17 mouse cellular contexts compared by ENCODE assay signal in the genomic region with DNA sequence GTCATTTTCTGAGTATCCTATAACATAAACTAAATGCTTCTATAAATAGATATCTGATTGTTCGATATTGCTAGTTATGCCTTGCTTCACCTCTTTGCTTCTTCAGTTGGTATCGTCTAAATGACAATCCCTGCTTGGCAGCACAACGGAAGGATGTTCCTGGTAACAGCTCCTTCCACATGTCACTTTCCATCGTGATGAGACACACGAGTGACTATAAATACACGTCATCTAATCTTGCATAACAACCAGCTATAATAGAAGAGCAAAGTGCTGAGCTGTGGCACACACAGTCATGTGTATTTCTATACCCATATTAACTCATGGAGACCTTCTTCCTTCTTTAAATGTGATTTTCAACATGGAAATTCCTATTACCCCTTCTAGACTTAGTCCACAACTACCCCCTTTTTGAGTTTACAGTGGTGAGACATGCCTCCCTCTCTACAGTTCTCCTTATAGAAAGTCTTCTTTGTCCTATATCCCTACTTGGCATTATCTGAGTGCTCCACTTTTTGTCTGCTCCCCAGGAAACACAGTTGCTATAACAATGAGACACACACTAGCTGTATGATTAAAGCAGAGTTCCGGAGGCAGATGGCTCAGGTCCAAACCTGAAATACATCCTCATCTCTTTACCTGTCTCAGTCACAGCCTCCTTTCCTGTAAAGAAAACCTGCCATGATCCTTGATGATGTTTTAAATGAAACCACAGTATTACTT. TPM values are rescaled to one million over a fixed set of nuclear protein-coding genes. Genes with fewer than 3 reads are reported as not detected.
DNase-seq lines count a peak whose midpoint lies in the region; ATAC-seq and TF ChIP-seq lines count a peak whose summit lies in the region.
"Had no signal": no experiment of that assay in that cellular context is flagged by ENCODE, and none has a peak within 500 bp of the region (broad histone marks: within the 10 kb centered on the region; RNA-seq: fewer than 3 reads in every experiment).

No protein-coding gene starts in this region.

- H3K4me2 ChIP-seq in midbrain, postnatal 0 days (ENCODE audit: low read depth, low read length, poor library complexity, severe bottlenecking): no peak overlapping the region
- H3K4me2 ChIP-seq: heart, embryonic 12.5 days had no signal

- H3K9me3 ChIP-seq in midbrain, postnatal 0 days (ENCODE audit: low read length): no peaks in the 10 kb centered on the region
- no peaks in the 10 kb centered on the region for H3K9me3 ChIP-seq in midbrain, embryonic 10.5 days (replicated peaks)
- H3K9me3 ChIP-seq: embryonic facial prominence, embryonic 10.5 days; heart, embryonic 12.5 days had no signal

- ATAC-seq in frontal cortex, adult (ENCODE audit: low TSS enrichment): peak; percentile 59
- ATAC-seq in midbrain, postnatal 0 days (ENCODE audit: low FRiP score): no peak; the same call in 1 of the 2 replicates
- no peak for ATAC-seq in activated CD4-positive, CD25-positive, alpha-beta regulatory T cell, adult 4 months
- ATAC-seq: forebrain, embryonic 14.5 days; hindbrain, embryonic 16.5 days had no signal

- H3K27me3 ChIP-seq in midbrain, postnatal 0 days (ENCODE audit: insufficient read depth, low read length): no peaks in the 10 kb centered on the region
- H3K27me3 ChIP-seq in midbrain, embryonic 10.5 days (ENCODE audit: low read depth, poor library complexity, severe bottlenecking): no peaks in the 10 kb centered on the region
- H3K27me3 ChIP-seq: heart, embryonic 12.5 days had no signal

- DNase-seq in frontal cortex, postnatal 14 days (ENCODE audit: low spot score in 2 of 2): no peak
- peak; percentile 26 for DNase-seq in layer of hippocampus, adult 9-11 months
- DNase-seq in layer of hippocampus, postnatal 36 days: no peak
- peak; percentile 9 for DNase-seq in midbrain, postnatal 0 days (ENCODE audit: low spot score)
- no peak for DNase-seq in midbrain, embryonic 10.5 days (ENCODE audit: low spot score)
- DNase-seq in brain, adult 2 months (ENCODE audit: low read depth, low spot score): peak; percentile 58
- DNase-seq: adrenal gland, postnatal 14 days; cerebellum, adult 2 months; cerebellum, postnatal 10 days; gastrocnemius, postnatal 14 days had no signal

- 78% methylated on average over 7 of the region's 7 CpGs for WGBS in midbrain, postnatal 0 days
- whole genome bisulfite sequencing in midbrain, embryonic 10.5 days: 91% methylated on average over 7 of the region's 7 CpGs

- no peak overlapping the region for H3K9ac ChIP-seq in midbrain, postnatal 0 days (replicated peaks; ENCODE audit: low read length, poor library complexity, severe bottlenecking)
- H3K9ac ChIP-seq: heart, embryonic 12.5 days had no signal

- H3K27ac ChIP-seq in midbrain, postnatal 0 days (ENCODE audit: low read depth, low read length): no peak overlapping the region
- no peak overlapping the region for H3K27ac ChIP-seq in midbrain, embryonic 10.5 days (replicated peaks)
- H3K27ac ChIP-seq: embryonic facial prominence, embryonic 10.5 days had no signal

- H3K36me3 ChIP-seq in midbrain, postnatal 0 days (ENCODE audit: insufficient read depth, low read length): no peaks in the 10 kb centered on the region
- H3K36me3 ChIP-seq in midbrain, embryonic 10.5 days: no peaks in the 10 kb centered on the region
- H3K36me3 ChIP-seq: embryonic facial prominence, embryonic 10.5 days; heart, embryonic 12.5 days had no signal

- no peaks in the 10 kb centered on the region for H3K4me1 ChIP-seq in midbrain, postnatal 0 days (ENCODE audit: insufficient read depth, low read length)
- H3K4me1 ChIP-seq in midbrain, embryonic 10.5 days: peaks cover 5% of the 10 kb centered on the region
- H3K4me1 ChIP-seq: embryonic facial prominence, embryonic 10.5 days; heart, embryonic 12.5 days had no signal

- no peak overlapping the region for H3K4me3 ChIP-seq in midbrain, postnatal 0 days (ENCODE audit: low read depth, low read length)
- H3K4me3 ChIP-seq in midbrain, embryonic 10.5 days: no peak overlapping the region
- H3K4me3 ChIP-seq: embryonic facial prominence, embryonic 10.5 days; heart, embryonic 12.5 days had no signal

- TF ChIP-seq CTCF in midbrain, postnatal 0 days (IDR thresholded peaks at IDR 0.05): no peak

RNA-seq across cellular contexts. Expression of gene Grem2, which starts 8.0 kb away (rescaled TPM):
- 10 to 100 TPM; 14.0 to 14.1 TPM for total RNA-seq in layer of hippocampus, postnatal 36 days (2021)
- 23.3 and 27.0 TPM in 2 replicates for total RNA-seq in midbrain, postnatal 0 days (2014; rRNA removed)
- polyA plus RNA-seq in midbrain, postnatal 0 days (2015; fragmentation: Nextera tagmentation; extraction: Ambion mirVana): 4.6 and 5.1 TPM in 2 replicates
- polyA plus RNA-seq in midbrain, embryonic 10.5 days (2016; fragmentation: Nextera tagmentation; extraction: Ambion mirVana): 0.80 and 1.2 TPM in 2 replicates
- not detected for polyA plus RNA-seq in activated CD4-positive, CD25-positive, alpha-beta regulatory T cell, adult 4 months (2017; shearing (Covaris generic))
- total RNA-seq: MEL had no signal

Comparison
In these comparisons a context has a peak if more than half of its experiments do, and no peak if none do; other contexts are left out.
1. DNase-seq: peak in layer of hippocampus, adult 9-11 months (single experiment), midbrain, postnatal 0 days (single experiment) and brain, adult 2 months (single experiment); none in frontal cortex, postnatal 14 days (0 of 2), layer of hippocampus, postnatal 36 days (0 of 2) and midbrain, embryonic 10.5 days (single experiment).